Mouse (Mus musculus): ENCODE results near the gene Aldh1l1. TPM values are rescaled to one million over a fixed set of nuclear protein-coding genes. Genes with fewer than 3 reads are reported as not detected.

Aldh1l1 gene
- total RNA-seq, 2 experiments from 2014 or later = 40.1 to 43.6 TPM

Other genes starting within 250 kb of the Aldh1l1 start
- not detected for gene Vmn1r54, start 240.1 kb upstream of the Aldh1l1 start, total RNA-seq (2021)
- gene BC048671, start 185.2 kb upstream of the Aldh1l1 start, total RNA-seq (2021) = not detected
- gene Chst13, start 161.2 kb upstream of the Aldh1l1 start, total RNA-seq (2021) = not detected
- not detected for gene Uroc1, start 153.1 kb upstream of the Aldh1l1 start, total RNA-seq (2021)
- 10 to 100 TPM; 28.4 to 28.5 TPM for gene Zxdc, start 116.9 kb upstream of the Aldh1l1 start, total RNA-seq (2021)
- 10 to 100 TPM; 12.6 to 19.4 TPM for gene Cfap100, start 57.6 kb upstream of the Aldh1l1 start, total RNA-seq (2021)
- gene Klf15, start 23.9 kb upstream of the Aldh1l1 start, total RNA-seq (2021) = 10 to 100 TPM; 36.5 to 44.2 TPM
- 1 to 10 TPM; 3.9 to 4.0 TPM for gene Slc41a3, start 118.3 kb downstream of the Aldh1l1 start, total RNA-seq (2021)

Measured in layer of hippocampus, adult 18-20 months (tissue).